Comparison of ENCODE assay signal across 8 mouse cellular contexts in genomic region chr9:44485516-44486161, GRCm38 (mm10). TPM values are rescaled to one million over a fixed set of nuclear protein-coding genes. Genes with fewer than 3 reads are reported as not detected.
DNase-seq lines count a peak whose midpoint lies in the region; ATAC-seq lines count a peak whose summit lies in the region.

No protein-coding gene starts in this region.

- peak overlapping the region; percentile 91 for H3K27ac ChIP-seq in brown adipose tissue, adult 24 weeks (replicated peaks; ENCODE audit: low read depth, low read length)
- H3K27ac ChIP-seq in heart, embryonic 11.5 days (ENCODE audit: low read depth, low read length), result peak overlapping the region; percentile 87
- H3K27ac ChIP-seq in midbrain, embryonic 11.5 days (ENCODE audit: low read depth, low read length), result no peak overlapping the region

- peak overlapping the region; percentile 97 for H3K4me3 ChIP-seq in brown adipose tissue, adult 24 weeks (ENCODE audit: insufficient read depth, low read depth, low read length)
- H3K4me3 ChIP-seq in heart, embryonic 11.5 days (ENCODE audit: low read depth, low read length), result peak overlapping the region; percentile 79
- peak overlapping the region; percentile 2; the same call in 1 of the 2 replicates for H3K4me3 ChIP-seq in midbrain, embryonic 11.5 days (ENCODE audit: low read depth, low read length)

- peak; percentile 27 for DNase-seq in cerebellum, adult 8-10 months
- no peak for DNase-seq in cerebellum, postnatal 4 days (ENCODE audit: low spot score in 2 of 2)
- DNase-seq in kidney, postnatal 10 days, result peak; percentile 67
- DNase-seq in midbrain, embryonic 11.5 days (ENCODE audit: low spot score, missing footprints), result no peak
- no peak for DNase-seq in frontal cortex, postnatal 25 days (ENCODE audit: low spot score in 2 of 2)
- DNase-seq in layer of hippocampus, postnatal 14 days (ENCODE audit: low spot score in 2 of 2), result no peak

- 25% methylated on average over 14 of the region's 14 CpGs for WGBS in heart, embryonic 11.5 days (ENCODE audit: insufficient replicate concordance)
- 29% methylated on average over 14 of the region's 14 CpGs for WGBS in midbrain, embryonic 11.5 days

- peaks cover 31% of the 10 kb centered on the region for H3K4me1 ChIP-seq in brown adipose tissue, adult 24 weeks (ENCODE audit: control insufficient read depth, insufficient read depth, insufficient read length, low read length)
- H3K4me1 ChIP-seq in heart, embryonic 11.5 days (ENCODE audit: control insufficient read depth, insufficient read depth, low read length), result peaks cover 66% of the 10 kb centered on the region
- peaks cover 73% of the 10 kb centered on the region for H3K4me1 ChIP-seq in midbrain, embryonic 11.5 days (ENCODE audit: control insufficient read depth, insufficient read depth, low read length)

- H3K36me3 ChIP-seq in heart, embryonic 11.5 days (ENCODE audit: control insufficient read depth, insufficient read depth, low read length), result no peaks in the 10 kb centered on the region
- no peaks in the 10 kb centered on the region for H3K36me3 ChIP-seq in midbrain, embryonic 11.5 days (ENCODE audit: control insufficient read depth, insufficient read depth, low read length)

- 0 out of 2 replicates have a peak overlapping the region, but pooled peaks have one; percentile 1 for H3K9ac ChIP-seq in heart, embryonic 11.5 days (ENCODE audit: low read depth, low read length)
- peak overlapping the region; percentile 9 for H3K9ac ChIP-seq in midbrain, embryonic 11.5 days (ENCODE audit: low read length)

- ATAC-seq in heart, embryonic 11.5 days (replicated peaks; ENCODE audit: insufficient number of reproducible peaks, low FRiP score, low TSS enrichment), result no peak
- no peak for ATAC-seq in midbrain, embryonic 11.5 days (ENCODE audit: low FRiP score)

- H3K4me2 ChIP-seq in heart, embryonic 11.5 days, result peak overlapping the region; percentile 84
- H3K4me2 ChIP-seq in midbrain, embryonic 11.5 days, result peak overlapping the region; percentile 80

- no peaks in the 10 kb centered on the region for H3K27me3 ChIP-seq in heart, embryonic 11.5 days (ENCODE audit: control insufficient read depth, insufficient read depth, low read length)
- H3K27me3 ChIP-seq in midbrain, embryonic 11.5 days (ENCODE audit: control insufficient read depth, insufficient read depth, low read length), result no peaks in the 10 kb centered on the region

- H3K9me3 ChIP-seq in heart, embryonic 11.5 days (replicated peaks; ENCODE audit: control insufficient read depth, low read length), result no peaks in the 10 kb centered on the region
- no peaks in the 10 kb centered on the region for H3K9me3 ChIP-seq in midbrain, embryonic 11.5 days (ENCODE audit: control insufficient read depth, low read length)

RNA-seq across cellular contexts. Expression of gene Bcl9l, which starts 3.0 kb away (rescaled TPM):
- polyA plus RNA-seq in brown adipose tissue, adult 24 weeks (2012; ENCODE audit: insufficient read depth, insufficient read length, missing spikeins), result 19.2 and 24.4 TPM in 2 replicates
- 8.7 and 9.3 TPM in 2 replicates for polyA plus RNA-seq in heart, embryonic 11.5 days (2014; fragmentation: Nextera tagmentation; extraction: Ambion mirVana)
- 5.6 and 6.4 TPM in 2 replicates for polyA plus RNA-seq in midbrain, embryonic 11.5 days (2014; fragmentation: Nextera tagmentation; extraction: Ambion mirVana)
- total RNA-seq in layer of hippocampus, postnatal 14 days (2021), result 10 to 100 TPM; 76.1 to 76.3 TPM

RNA-seq across cellular contexts. Expression of gene Upk2, which starts 30.9 kb away (rescaled TPM):
- polyA plus RNA-seq in brown adipose tissue, adult 24 weeks (2012; ENCODE audit: insufficient read depth, insufficient read length, missing spikeins), result not detected in 2 replicates
- polyA plus RNA-seq in heart, embryonic 11.5 days (2014; fragmentation: Nextera tagmentation; extraction: Ambion mirVana), result 0.14 TPM in 1 of 2 replicates, not detected in the other
- not detected in 2 replicates for polyA plus RNA-seq in midbrain, embryonic 11.5 days (2014; fragmentation: Nextera tagmentation; extraction: Ambion mirVana)
- total RNA-seq in layer of hippocampus, postnatal 14 days (2021), result not detected

RNA-seq across cellular contexts. Expression of gene Foxr1, which starts 44.7 kb away (rescaled TPM):
- not detected in 2 replicates for polyA plus RNA-seq in brown adipose tissue, adult 24 weeks (2012; ENCODE audit: insufficient read depth, insufficient read length, missing spikeins)
- not detected in 2 replicates for polyA plus RNA-seq in heart, embryonic 11.5 days (2014; fragmentation: Nextera tagmentation; extraction: Ambion mirVana)
- polyA plus RNA-seq in midbrain, embryonic 11.5 days (2014; fragmentation: Nextera tagmentation; extraction: Ambion mirVana), result not detected in 2 replicates
- not detected for total RNA-seq in layer of hippocampus, postnatal 14 days (2021)

Comparison
In these comparisons a context has a peak if more than half of its experiments do, and no peak if none do; other contexts are left out.
1. DNase-seq: peak in cerebellum, adult 8-10 months (single experiment) and kidney, postnatal 10 days (single experiment); none in cerebellum, postnatal 4 days (0 of 2), midbrain, embryonic 11.5 days (single experiment), frontal cortex, postnatal 25 days (0 of 2) and layer of hippocampus, postnatal 14 days (0 of 2).
2. H3K4me3 ChIP-seq: peak in every context shown above with its lines; median percentile 97 in brown adipose tissue, adult 24 weeks; 79 in heart, embryonic 11.5 days; 2 in midbrain, embryonic 11.5 days.